In the genomic region with DNA sequence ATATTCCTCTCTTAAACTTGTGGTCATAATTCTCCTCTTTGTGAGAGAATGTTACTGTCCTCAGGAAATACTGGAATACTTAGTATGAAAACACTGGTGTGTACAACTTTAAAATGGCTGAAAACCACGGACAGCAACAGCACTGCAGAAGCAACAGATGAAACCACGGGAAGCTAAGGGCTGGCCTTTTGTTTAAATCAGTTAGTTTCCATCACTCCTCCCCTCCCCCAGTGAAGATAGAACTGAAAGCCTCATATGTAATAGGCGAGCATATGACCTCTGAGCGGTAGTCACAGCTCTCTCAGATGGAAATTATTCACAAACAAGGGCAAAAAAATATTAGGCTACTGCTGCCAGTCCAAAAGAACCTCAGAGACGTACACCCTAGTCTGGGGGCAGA, we compare ENCODE assay signal across 12 mouse cellular contexts.
"Had no signal": no experiment of that assay in that cellular context is flagged by ENCODE, and none has a peak within 500 bp of the region (broad histone marks: within the 10 kb centered on the region; RNA-seq: fewer than 3 reads in every experiment).

No protein-coding gene starts in this region.

- ATAC-seq: midbrain, embryonic 13.5 days; midbrain, embryonic 16.5 days had no signal

- DNase-seq: kidney, adult 9 months; kidney, postnatal 14 days; layer of hippocampus, postnatal 36 days; lung, adult 18-20 months; lung, postnatal 10 days; lung, postnatal 36 days; retina, postnatal 1 day; right cerebral cortex, postnatal 25 days; spleen, adult 18-20 months; thymus, postnatal 25 days had no signal
